Mouse (Mus musculus): Measurements from ENCODE around the gene Rcl1. TPM values are rescaled to one million over a fixed set of nuclear protein-coding genes. Genes with fewer than 3 reads are reported as not detected.

The Rcl1 gene
- polyA plus RNA-seq, 1 experiment = 12.7 TPM

GRCm38 (mm10) chr19:29092194-29092593 lies 9.0 kb upstream of the Rcl1 start:
- TF ChIP-seq CTCF (IDR thresholded peaks at IDR 0.05; ENCODE audit: extremely low read depth, insufficient read depth, insufficient read length, insufficient replicate concordance) = no peak
- no peak for TF ChIP-seq POLR2A (IDR thresholded peaks at IDR 0.05; ENCODE audit: low read depth, low read length)
- Histone ChIP-seq H3K4me1 (ENCODE audit: control insufficient read depth, insufficient read depth, insufficient read length) (no peaks in the 10 kb centered on the region), H3K27me3 (ENCODE audit: control insufficient read depth, insufficient read depth, low read length) (no peaks in the 10 kb centered on the region), H3K27ac (ENCODE audit: insufficient read depth, low read length) (no peak overlapping the region), H3K4me3 (ENCODE audit: extremely low read depth, insufficient read depth, insufficient read length) (no peak overlapping the region), H3K36me3 (ENCODE audit: control insufficient read depth, insufficient read depth, low read length) (no peaks in the 10 kb centered on the region)
- no peak for DNase-seq (ENCODE audit: low read depth in 1 of 2, low spot score in 2 of 2)

DNA sequence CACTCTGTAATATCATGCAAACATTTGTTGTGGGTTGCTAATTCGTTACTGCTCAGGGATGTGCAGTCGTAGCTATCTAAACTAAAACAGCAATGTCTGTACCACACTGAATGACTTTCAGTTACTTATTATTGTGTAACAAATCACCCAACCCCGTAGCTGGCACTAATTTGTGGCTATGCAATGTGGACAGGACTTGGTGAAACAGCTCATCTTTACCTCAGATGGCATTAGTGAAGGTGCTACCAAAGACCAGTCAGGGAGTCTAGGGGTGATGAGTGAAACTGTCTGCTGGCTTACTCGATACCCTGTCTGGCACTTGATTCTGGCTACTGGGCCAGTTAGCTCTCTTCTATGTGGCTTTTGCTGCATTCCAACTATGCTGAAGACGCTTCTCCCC lies 2.1 kb upstream of the Rcl1 start:
- Histone ChIP-seq H3K36me3 (ENCODE audit: control insufficient read depth, insufficient read depth, low read length) (no peaks in the 10 kb centered on the region), H3K27ac (ENCODE audit: insufficient read depth, low read length) (no peak overlapping the region), H3K27me3 (ENCODE audit: control insufficient read depth, insufficient read depth, low read length) (no peaks in the 10 kb centered on the region), H3K4me1 (ENCODE audit: control insufficient read depth, insufficient read depth, insufficient read length) (0 out of 2 replicates have a peak, but pooled peaks cover 2% of the 10 kb centered on the region), H3K4me3 (ENCODE audit: extremely low read depth, insufficient read depth, insufficient read length) (no peak overlapping the region)
- DNase-seq (ENCODE audit: low read depth in 1 of 2, low spot score in 2 of 2) = no peak
- no peak for TF ChIP-seq POLR2A (IDR thresholded peaks at IDR 0.05; ENCODE audit: low read depth, low read length)
- TF ChIP-seq CTCF (IDR thresholded peaks at IDR 0.05; ENCODE audit: extremely low read depth, insufficient read depth, insufficient read length, insufficient replicate concordance) = no peak
- WGBS = 91% methylated on average over 5 of the region's 5 CpGs

DNA sequence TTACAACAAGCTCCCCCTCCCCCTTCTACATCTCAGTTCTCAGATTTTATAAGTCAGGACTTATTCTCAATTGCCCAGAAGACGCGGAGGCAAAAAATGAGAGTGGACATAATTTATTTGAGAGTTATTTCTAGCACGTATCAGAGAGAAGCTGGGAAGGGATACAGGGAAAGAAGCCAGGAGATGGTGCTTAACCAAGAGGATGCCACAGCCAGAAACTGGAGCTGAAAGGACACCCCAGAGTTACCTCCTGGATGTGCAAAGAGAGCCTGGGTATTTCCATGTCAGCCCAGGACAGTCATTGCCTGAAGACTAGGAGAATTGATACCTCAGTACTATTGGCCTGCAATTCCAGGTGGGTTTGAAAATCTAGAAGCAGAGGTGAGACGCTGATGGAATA lies 1.6 kb upstream of the Rcl1 start:
- Histone ChIP-seq H3K27ac (ENCODE audit: insufficient read depth, low read length) (no peak overlapping the region), H3K4me3 (ENCODE audit: extremely low read depth, insufficient read depth, insufficient read length) (no peak overlapping the region), H3K36me3 (ENCODE audit: control insufficient read depth, insufficient read depth, low read length) (no peaks in the 10 kb centered on the region), H3K27me3 (ENCODE audit: control insufficient read depth, insufficient read depth, low read length) (no peaks in the 10 kb centered on the region), H3K4me1 (ENCODE audit: control insufficient read depth, insufficient read depth, insufficient read length) (0 out of 2 replicates have a peak, but pooled peaks cover 2% of the 10 kb centered on the region)
- no peak for TF ChIP-seq CTCF (IDR thresholded peaks at IDR 0.05; ENCODE audit: extremely low read depth, insufficient read depth, insufficient read length, insufficient replicate concordance)
- TF ChIP-seq POLR2A (IDR thresholded peaks at IDR 0.05; ENCODE audit: low read depth, low read length) = no peak
- no peak for DNase-seq (ENCODE audit: low read depth in 1 of 2, low spot score in 2 of 2)
- WGBS = 95% methylated on average over 4 of the region's 4 CpGs

GRCm38 (mm10) chr19:29100261-29100660 lies 914 bp upstream of the Rcl1 start:
- H3K4me1 ChIP-seq (ENCODE audit: control insufficient read depth, insufficient read depth, insufficient read length) = 0 out of 2 replicates have a peak, but pooled peaks cover 2% of the 10 kb centered on the region
- 43% methylated on average over 8 of the region's 8 CpGs for WGBS
- H3K27ac ChIP-seq (ENCODE audit: insufficient read depth, low read length) = no peak overlapping the region
- no peaks in the 10 kb centered on the region for H3K27me3 ChIP-seq (ENCODE audit: control insufficient read depth, insufficient read depth, low read length)
- H3K4me3 ChIP-seq (ENCODE audit: extremely low read depth, insufficient read depth, insufficient read length) = peak overlapping the region; percentile 92; the same call in 1 of the 2 replicates
- H3K36me3 ChIP-seq (ENCODE audit: control insufficient read depth, insufficient read depth, low read length) = no peaks in the 10 kb centered on the region
- TF ChIP-seq CTCF (IDR thresholded peaks at IDR 0.05; ENCODE audit: extremely low read depth, insufficient read depth, insufficient read length, insufficient replicate concordance) (no peak), POLR2A (IDR thresholded peaks at IDR 0.05; ENCODE audit: low read depth, low read length) (no peak)
- no peak for DNase-seq (ENCODE audit: low read depth in 1 of 2, low spot score in 2 of 2)

GRCm38 (mm10) chr19:29101591-29101990 lies 416 bp downstream of the Rcl1 start:
- Histone ChIP-seq H3K27ac (ENCODE audit: insufficient read depth, low read length) (peak overlapping the region; percentile 4; the same call in 1 of the 2 replicates), H3K4me1 (ENCODE audit: control insufficient read depth, insufficient read depth, insufficient read length) (0 out of 2 replicates have a peak, but pooled peaks cover 2% of the 10 kb centered on the region), H3K4me3 (ENCODE audit: extremely low read depth, insufficient read depth, insufficient read length) (peak overlapping the region; percentile 91), H3K36me3 (ENCODE audit: control insufficient read depth, insufficient read depth, low read length) (no peaks in the 10 kb centered on the region), H3K27me3 (ENCODE audit: control insufficient read depth, insufficient read depth, low read length) (no peaks in the 10 kb centered on the region)
- DNase-seq (ENCODE audit: low read depth in 1 of 2, low spot score in 2 of 2) = peak in 1 of 2 experiments; percentile 44
- no peak for TF ChIP-seq CTCF (IDR thresholded peaks at IDR 0.05; ENCODE audit: extremely low read depth, insufficient read depth, insufficient read length, insufficient replicate concordance)
- no peak for TF ChIP-seq POLR2A (IDR thresholded peaks at IDR 0.05; ENCODE audit: low read depth, low read length)
- WGBS = under 1% methylated on average over 27 of the region's 27 CpGs

- peak overlapping the region; percentile 91 for H3K4me3 ChIP-seq (ENCODE audit: extremely low read depth, insufficient read depth, insufficient read length)
- WGBS = 17% methylated on average over 13 of the region's 13 CpGs
- no peak for TF ChIP-seq CTCF (IDR thresholded peaks at IDR 0.05; ENCODE audit: extremely low read depth, insufficient read depth, insufficient read length, insufficient replicate concordance)
- no peak for TF ChIP-seq POLR2A (IDR thresholded peaks at IDR 0.05; ENCODE audit: low read depth, low read length)
- H3K36me3 ChIP-seq (ENCODE audit: control insufficient read depth, insufficient read depth, low read length) = no peaks in the 10 kb centered on the region
- H3K27me3 ChIP-seq (ENCODE audit: control insufficient read depth, insufficient read depth, low read length) = no peaks in the 10 kb centered on the region
- no peak overlapping the region for H3K27ac ChIP-seq (ENCODE audit: insufficient read depth, low read length)
- no peak for DNase-seq (ENCODE audit: low read depth in 1 of 2, low spot score in 2 of 2)
- H3K4me1 ChIP-seq (ENCODE audit: control insufficient read depth, insufficient read depth, insufficient read length) = 0 out of 2 replicates have a peak, but pooled peaks cover 2% of the 10 kb centered on the region
Observed at GRCm38 (mm10) chr19:29102098-29102497, 923 bp downstream of the Rcl1 start.

DNA sequence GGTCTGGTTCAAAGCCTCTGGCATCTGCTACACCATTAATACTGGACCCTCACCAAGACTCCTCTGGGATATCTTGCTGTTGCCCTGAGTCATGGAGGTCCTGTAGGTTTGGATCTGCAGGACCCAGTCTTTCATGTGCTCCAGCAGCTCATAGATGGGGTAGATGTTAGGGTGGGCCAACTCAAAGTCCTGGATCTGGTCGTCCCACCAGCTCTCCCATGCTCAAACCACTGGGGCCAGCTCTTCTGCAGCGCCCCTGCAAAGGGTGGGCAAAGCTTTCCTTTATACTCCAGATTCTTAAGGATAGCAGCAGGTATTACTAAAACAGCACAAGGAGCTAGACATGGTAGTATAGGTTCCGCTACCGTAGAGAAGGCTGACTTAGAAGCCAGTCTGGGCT lies 4.6 kb downstream of the Rcl1 start:
- no peak overlapping the region for H3K4me3 ChIP-seq (ENCODE audit: extremely low read depth, insufficient read depth, insufficient read length)
- 97% methylated on average over 4 of the region's 4 CpGs for WGBS
- H3K4me1 ChIP-seq (ENCODE audit: control insufficient read depth, insufficient read depth, insufficient read length) = 0 out of 2 replicates have a peak, but pooled peaks cover 2% of the 10 kb centered on the region
- no peaks in the 10 kb centered on the region for H3K36me3 ChIP-seq (ENCODE audit: control insufficient read depth, insufficient read depth, low read length)
- H3K27me3 ChIP-seq (ENCODE audit: control insufficient read depth, insufficient read depth, low read length) = no peaks in the 10 kb centered on the region
- TF ChIP-seq CTCF (IDR thresholded peaks at IDR 0.05; ENCODE audit: extremely low read depth, insufficient read depth, insufficient read length, insufficient replicate concordance) (no peak), POLR2A (IDR thresholded peaks at IDR 0.05; ENCODE audit: low read depth, low read length) (no peak)
- no peak for DNase-seq (ENCODE audit: low read depth in 1 of 2, low spot score in 2 of 2)
- no peak overlapping the region for H3K27ac ChIP-seq (ENCODE audit: insufficient read depth, low read length)
